Mouse (Mus musculus) CH12.LX (cell line): Measurements from ENCODE around the gene Scpep1. TPM values are rescaled to one million over a fixed set of nuclear protein-coding genes. Genes with fewer than 3 reads are reported as not detected.
"Not testable (repeated sequence)": the region's sequence is repeated elsewhere in the genome, so short reads cannot be mapped to it uniquely, and the experiment has no call there.

ENCODE experiments used
- DNase-seq: peaks from one replicate; pipeline ENCODE4 v3.0.0-alpha.2; 2013; ENCODE audit errors: extremely low read depth
- H3K27ac ChIP-seq: 2 replicates; pipeline ENCODE4 v1.5.1; 2012; ENCODE audit warnings: low read depth, mild to moderate bottlenecking, control low read depth, moderate library complexity; ENCODE audit not compliant: insufficient read depth
- H3K27me3 ChIP-seq: replicated peaks from 2 replicates; pipeline ENCODE3; 2012; ENCODE audit warnings: inconsistent platforms
- H3K36me3 ChIP-seq, 2 experiments: replicated peaks in 1 of 2; 2 replicates each; pipeline versions ENCODE3 to v1.6.1; 2012; ENCODE audit warnings: inconsistent platforms in 1 of 2, low read length in 1 of 2, mild to moderate bottlenecking in 1 of 2, mixed read lengths in 1 of 2, moderate library complexity in 1 of 2; ENCODE audit not compliant: control insufficient read depth in 1 of 2, insufficient read depth in 1 of 2
- H3K4me1 ChIP-seq, 2 experiments: 2 replicates each; pipeline ENCODE4 v1.6.1; 2012; ENCODE audit warnings: inconsistent platforms in 1 of 2, moderate library complexity in 1 of 2; ENCODE audit not compliant: insufficient read depth in 2 of 2, control insufficient read depth in 1 of 2
- H3K4me2 ChIP-seq: 2 replicates; pipeline ENCODE4 v1.6.1; 2012; ENCODE audit warnings: low read depth, mild to moderate bottlenecking, control low read depth; ENCODE audit not compliant: poor library complexity, insufficient read depth, severe bottlenecking
- H3K4me3 ChIP-seq, 3 experiments: fragments of 150-350 bp in 1 of 3; sonication (generic) in 1 of 3; replicated peaks in 1 of 3; 2 replicates each; pipeline versions ENCODE3 to v1.5.1; 2011 to 2012; ENCODE audit warnings: low read depth in 2 of 3, low read length in 2 of 3, mild to moderate bottlenecking in 2 of 3, moderate library complexity in 2 of 3, control low read depth in 1 of 3, improper control_type of control experiment in 1 of 3, inconsistent platforms in 1 of 3, mixed read lengths in 1 of 3; ENCODE audit not compliant: poor library complexity in 1 of 3
- H3K79me2 ChIP-seq: replicated peaks from 2 replicates; pipeline ENCODE4 v1.6.1; 2012; ENCODE audit warnings: mild to moderate bottlenecking, moderate library complexity; ENCODE audit not compliant: control insufficient read depth, poor library complexity, insufficient read depth, severe bottlenecking; ENCODE audit errors: extremely low read depth
- H3K9ac ChIP-seq: 2 replicates; pipeline ENCODE4 v1.6.1; 2012; ENCODE audit warnings: low read depth, mild to moderate bottlenecking, control low read depth, moderate library complexity; ENCODE audit not compliant: insufficient read depth
- H3K9me3 ChIP-seq: replicated peaks from 2 replicates; pipeline ENCODE3; 2012; ENCODE audit warnings: low read length, inconsistent platforms, mixed read lengths
- CTCF ChIP-seq, 2 experiments: IDR thresholded peaks in 1 of 2; conservative IDR thresholded peaks in 1 of 2; 2 replicates each; pipeline ENCODE4 v1.5.1; 2011 to 2012; ENCODE audit warnings: low read depth in 2 of 2, low read length in 2 of 2, improper control_type of control experiment in 1 of 2, inconsistent platforms in 1 of 2, mild to moderate bottlenecking in 1 of 2, moderate library complexity in 1 of 2
- IRF4 ChIP-seq: IDR thresholded peaks from 2 replicates; pipeline ENCODE4 v1.6.1; 2014; ENCODE audit warnings: low read depth, mild to moderate bottlenecking, inconsistent platforms, low read length, improper control_type of control experiment
- MAFK ChIP-seq: IDR thresholded peaks from 2 replicates; pipeline ENCODE4 v1.6.1; 2011; ENCODE audit warnings: low read length, improper control_type of control experiment; ENCODE audit not compliant: insufficient replicate concordance
- MAZ ChIP-seq: IDR thresholded peaks from 2 replicates; pipeline ENCODE4 v1.6.1; 2012; ENCODE audit warnings: low read depth, mild to moderate bottlenecking, inconsistent platforms, low read length, improper control_type of control experiment, moderate library complexity
- POLR2AphosphoS2 ChIP-seq: IDR thresholded peaks from 2 replicates; pipeline ENCODE4 v1.6.1; 2011; ENCODE audit warnings: low read depth, low read length, improper control_type of control experiment
- ZC3H11A ChIP-seq: IDR thresholded peaks from 2 replicates; pipeline ENCODE4 v1.6.1; 2012; ENCODE audit warnings: low read depth, mild to moderate bottlenecking, inconsistent platforms, low read length, improper control_type of control experiment
- ZKSCAN1 ChIP-seq: IDR thresholded peaks from 2 replicates; pipeline ENCODE4 v1.6.1; 2012; ENCODE audit warnings: low read depth, inconsistent platforms, low read length, improper control_type of control experiment, borderline replicate concordance
- dilution Hi-C: fragments of 300-500 bp; cut with MboI; formaldehyde crosslinking; loops from 2 replicates; pipeline ENCODE4 v1.14.3; 2020; ENCODE audit warnings: low sequenced_read_pairs; ENCODE audit not compliant: extremely low pct_unique_long_range_greater_than_20kb, extremely low pct_ligation_motif_present
- in situ Hi-C: fragments of 300-500 bp; cut with MboI; formaldehyde crosslinking; loops from 3 replicates; pipeline ENCODE4 v1.14.3; 2019; ENCODE audit warnings: low sequenced_read_pairs, low pct_ligation_motif_present, low pct_unique_long_range_greater_than_20kb, mixed read lengths
- polyA plus RNA-seq: library from polyadenylated mRNA; unstranded; fragments of >175 nt; gene quantifications from 2 replicates; pipeline ENCODE4 v1.2.1, GENCODE M21; 2012; ENCODE audit warnings: low read depth; ENCODE audit not compliant: insufficient read length
- total RNA-seq, 2 experiments: library from RNA; depleted of rRNA; stranded (reverse); fragments of 300-350 nt in 1 of 2; fragments of >200 nt in 1 of 2; gene quantifications; 2 replicates each; pipeline ENCODE4 v1.2.3; 2012 to 2014

Gene Scpep1
- total and polyA plus RNA-seq, 3 experiments: 84.5 to 210 (median 121) TPM

DNA sequence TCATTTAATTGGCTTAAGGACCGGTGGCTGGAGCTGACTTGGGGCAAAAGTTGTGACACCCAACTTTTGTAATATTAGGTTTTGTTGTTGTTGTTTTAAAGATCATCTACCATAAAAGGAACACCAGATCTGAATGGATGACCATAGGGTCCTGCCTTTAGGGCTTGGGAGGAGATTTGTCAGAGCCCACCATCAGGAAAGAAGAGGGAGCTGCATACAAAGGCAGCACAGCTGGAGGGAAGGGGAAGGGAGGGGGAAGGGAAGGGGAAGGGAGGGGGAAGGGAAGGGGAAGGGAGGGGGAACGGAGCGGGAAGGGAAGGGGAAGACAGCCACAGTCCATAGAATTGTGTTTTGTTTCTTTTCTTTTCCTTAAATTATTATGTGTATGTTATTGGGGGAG, 43.1 kb upstream of the Scpep1 start:
- H3K27me3 ChIP-seq: no peaks in the 10 kb centered on the region
- dilution Hi-C loops: no loop called here
- peak overlapping the region in 1 of 3 experiments; percentile 85 for H3K4me3 ChIP-seq

DNA sequence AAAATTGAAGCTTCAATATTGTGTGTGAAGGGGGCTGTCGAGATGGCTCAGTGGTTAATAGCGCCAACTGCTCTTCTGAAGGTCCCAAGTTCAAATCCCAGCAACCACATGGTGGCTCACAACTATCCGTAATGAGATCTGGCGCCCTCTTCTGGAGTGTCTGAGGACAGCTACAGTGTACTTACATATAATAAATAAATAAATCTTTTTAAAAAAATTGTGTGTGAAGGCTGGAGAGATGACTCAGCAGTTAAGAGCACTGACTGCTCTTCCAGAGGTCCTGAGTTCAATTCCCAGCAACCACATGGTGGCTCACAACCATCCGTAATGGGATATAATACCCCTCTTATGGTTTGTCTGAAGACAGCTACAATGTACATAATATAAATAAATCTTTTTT, 42.1 kb upstream of the Scpep1 start:
- Histone ChIP-seq H3K79me2 (peaks cover 24% of the 10 kb centered on the region), H3K36me3 (peaks cover 0 to 14% of the 10 kb centered on the region in 2 experiments), H3K4me1 (peaks cover 15 to 55% of the 10 kb centered on the region in 2 experiments)
- H3K27me3 ChIP-seq, DNase-seq, H3K27ac ChIP-seq, H3K4me2 ChIP-seq, H3K4me3 ChIP-seq, H3K9ac ChIP-seq, H3K9me3 ChIP-seq, dilution Hi-C loops: not testable (repeated sequence)
- in situ Hi-C loops: loop anchor here (10.0 kb wide), 1 partner anchor 307 kb away; the partner anchor contains the start of gene Nog
- TF ChIP-seq CTCF (conservative IDR thresholded peaks at IDR 0.05 in 1 of 2, IDR thresholded peaks at IDR 0.05 in 1 of 2; ENCODE audit: low read depth in 2 of 2, low read length in 2 of 2): peak in 1 of 2 experiments; percentile 45; a peak in 2 of 4 replicates

More for the DNA sequence above, 43.1 kb upstream of the Scpep1 start:
- Histone ChIP-seq H3K9me3 (no peaks in the 10 kb centered on the region), H3K79me2 (peaks cover 34% of the 10 kb centered on the region), H3K27ac (no peak overlapping the region), H3K4me2 (peak overlapping the region; percentile 72; the same call in 1 of the 2 replicates), H3K9ac (no peak overlapping the region), H3K4me1 (peaks cover 23 to 61% of the 10 kb centered on the region in 2 experiments), H3K36me3 (peaks cover 0 to 23% of the 10 kb centered on the region in 2 experiments)
- in situ Hi-C loops: loop anchor here (10.0 kb wide), 1 partner anchor 306 kb away; the partner anchor contains the start of gene Nog
- DNase-seq: no peak
- TF ChIP-seq POLR2AphosphoS2: no peak
- TF ChIP-seq MAFK: no peak
- TF ChIP-seq IRF4: no peak

DNA sequence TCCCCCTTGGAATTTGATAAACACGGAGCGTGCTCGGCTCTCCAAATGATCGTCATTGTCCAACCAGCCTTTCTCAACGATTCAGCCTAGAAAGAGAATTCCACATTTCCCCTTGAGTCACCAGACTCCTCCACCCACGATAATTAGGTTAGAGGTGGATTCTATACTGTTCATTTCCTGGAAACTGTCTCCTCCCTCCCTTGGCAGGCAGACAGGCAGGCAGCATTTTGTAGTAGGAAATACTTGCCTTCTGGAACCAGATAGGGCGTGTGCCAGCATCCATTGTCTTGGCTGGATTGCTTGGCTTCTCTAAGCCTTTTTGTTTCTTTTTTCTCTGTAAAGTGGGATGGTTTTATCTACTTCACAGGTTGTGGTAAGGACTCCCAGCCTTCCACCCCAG, 41.2 kb upstream of the Scpep1 start:
- Histone ChIP-seq H3K9me3 (no peaks in the 10 kb centered on the region), H3K9ac (no peak overlapping the region), H3K27me3 (no peaks in the 10 kb centered on the region), H3K4me1 (peaks cover 11 to 47% of the 10 kb centered on the region in 2 experiments), H3K36me3 (peaks cover 0 to 11% of the 10 kb centered on the region in 2 experiments), H3K4me2 (no peak overlapping the region), H3K27ac (no peak overlapping the region), H3K4me3 (no peak overlapping the region), H3K79me2 (peaks cover 19% of the 10 kb centered on the region)
- dilution Hi-C loops: no loop called here
- in situ Hi-C loops: loop anchor here (10.0 kb wide), 1 partner anchor 308 kb away; the partner anchor contains the start of gene Nog
- no peak for TF ChIP-seq ZC3H11A
- no peak for DNase-seq

DNA sequence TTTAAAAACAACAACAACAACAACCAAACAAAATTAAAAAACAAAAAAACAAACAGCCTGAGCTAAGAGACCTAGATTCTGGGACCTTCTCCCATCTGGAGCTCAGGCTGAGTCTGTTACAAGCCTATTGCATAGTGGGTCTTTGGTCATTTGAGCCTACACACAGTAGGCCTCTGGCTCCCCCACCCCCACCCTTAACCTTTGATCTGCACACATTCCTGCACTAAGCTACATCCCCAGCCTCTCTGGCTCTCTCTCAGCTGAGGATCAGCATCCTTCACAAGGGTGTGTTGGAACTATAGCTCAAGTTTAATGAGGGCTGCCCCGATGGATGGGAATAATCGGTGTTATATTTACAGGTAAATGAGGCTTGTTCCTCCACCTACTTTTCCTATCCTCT, 40.4 kb upstream of the Scpep1 start:
- H3K4me2 ChIP-seq: no peak overlapping the region
- dilution Hi-C loops: no loop called here
- H3K4me1 ChIP-seq: peaks cover 5 to 40% of the 10 kb centered on the region in 2 experiments; a peak in 2 of 4 replicates
- H3K36me3 ChIP-seq: peaks cover 6 to 13% of the 10 kb centered on the region in 2 experiments
- TF ChIP-seq MAZ (no peak), ZKSCAN1 (peak; percentile 71)
- TF ChIP-seq, all 38 proteins: peak for 1
- Histone ChIP-seq H3K4me3 (no peak overlapping the region), H3K9me3 (no peaks in the 10 kb centered on the region), H3K9ac (no peak overlapping the region), H3K27ac (no peak overlapping the region), H3K79me2 (peaks cover 11% of the 10 kb centered on the region), H3K27me3 (no peaks in the 10 kb centered on the region)
- in situ Hi-C loops: loop anchor here (10.0 kb wide), 1 partner anchor 309 kb away; the partner anchor contains the start of gene Nog
- no peak for DNase-seq
